Mouse (Mus musculus) bone marrow macrophage, adult 2 months (primary cell): Measurements from ENCODE around the gene Ercc4. TPM values are rescaled to one million over a fixed set of nuclear protein-coding genes. Genes with fewer than 3 reads are reported as not detected.

Experiments
- H3K27ac ChIP-seq: 2 replicates; pipeline ENCODE4 v1.5.1; 2012; ENCODE audit warnings: low read depth, low read length; ENCODE audit not compliant: insufficient read depth
- H3K4me1 ChIP-seq: 2 replicates; pipeline ENCODE4 v1.6.1; 2012; ENCODE audit warnings: low read length; ENCODE audit not compliant: control insufficient read depth, insufficient read depth
- H3K4me3 ChIP-seq: 2 replicates; pipeline ENCODE4 v1.5.1; 2012; ENCODE audit warnings: mild to moderate bottlenecking, low read length, moderate library complexity; ENCODE audit not compliant: insufficient read depth
- CTCF ChIP-seq: IDR thresholded peaks from 2 replicates; pipeline ENCODE4 v1.5.1; 2012; ENCODE audit warnings: low read depth, mild to moderate bottlenecking, low read length, moderate library complexity
- POLR2A ChIP-seq: IDR thresholded peaks from 2 replicates; pipeline ENCODE4 v1.6.1; 2012; ENCODE audit warnings: mild to moderate bottlenecking, low read depth, low read length, borderline replicate concordance
- polyA plus RNA-seq: library from polyadenylated mRNA; stranded (reverse); fragments of >200 nt; gene quantifications from 2 replicates; pipeline ENCODE4 v1.2.4, GENCODE M21; 2012; ENCODE audit not compliant: missing spikeins, insufficient read depth, insufficient read length

Gene Ercc4
- polyA plus RNA-seq, 1 experiment = 11.8 TPM

GRCm38 (mm10) chr16:13193663-13194071 is 84.2 kb downstream of the Ercc4 start:
- H3K27ac ChIP-seq = no peak overlapping the region
- TF ChIP-seq CTCF = no peak
- TF ChIP-seq POLR2A = no peak
- H3K4me3 ChIP-seq = no peak overlapping the region
- H3K4me1 ChIP-seq = peaks cover 20% of the 10 kb centered on the region

GRCm38 (mm10) chr16:13194882-13195281 is 85.4 kb downstream of the Ercc4 start:
- no peak overlapping the region for H3K4me3 ChIP-seq
- H3K27ac ChIP-seq = no peak overlapping the region
- no peak for TF ChIP-seq CTCF
- TF ChIP-seq POLR2A = no peak
- peaks cover 16% of the 10 kb centered on the region for H3K4me1 ChIP-seq

GRCm38 (mm10) chr16:13196626-13197025 is 87.1 kb downstream of the Ercc4 start:
- no peak for TF ChIP-seq POLR2A
- TF ChIP-seq CTCF = no peak
- Histone ChIP-seq H3K4me3 (no peak overlapping the region), H3K27ac (no peak overlapping the region), H3K4me1 (peaks cover 23% of the 10 kb centered on the region)

- H3K27ac ChIP-seq = no peak overlapping the region
- peaks cover 23% of the 10 kb centered on the region for H3K4me1 ChIP-seq
- H3K4me3 ChIP-seq = no peak overlapping the region
- TF ChIP-seq CTCF (no peak), POLR2A (no peak)
These were observed 87.8 kb downstream of the Ercc4 start for GRCm38 (mm10) chr16:13197293-13197692.

GRCm38 (mm10) chr16:13199204-13199603 is 89.7 kb downstream of the Ercc4 start:
- peaks cover 23% of the 10 kb centered on the region for H3K4me1 ChIP-seq
- no peak overlapping the region for H3K27ac ChIP-seq
- no peak overlapping the region for H3K4me3 ChIP-seq
- TF ChIP-seq CTCF (no peak), POLR2A (no peak)

Other genes starting within 250 kb of the Ercc4 start
- 16.8 and 17.2 TPM in 2 replicates for gene Mrtfb, start 146.8 kb downstream of the Ercc4 start, polyA plus RNA-seq